Mouse (Mus musculus) inflammation-experienced regulatory T-cells, adult 6 months (primary cell): ENCODE results near the gene Ddx42. TPM values are rescaled to one million over a fixed set of nuclear protein-coding genes. Genes with fewer than 3 reads are reported as not detected.

ENCODE experiments used
- ATAC-seq: one replicate; pipeline ENCODE4 v1.8.0; 2017
- polyA plus RNA-seq, 3 experiments: library from polyadenylated mRNA; unstranded; fragments of 100-300 nt; shearing (Covaris generic); gene quantifications; one replicate each; pipeline ENCODE4 v1.2.1; 2017

Ddx42 gene
- polyA plus RNA-seq, 3 experiments from 2014 or later = 55.6 to 92.5 (median 83.3) TPM

DNA sequence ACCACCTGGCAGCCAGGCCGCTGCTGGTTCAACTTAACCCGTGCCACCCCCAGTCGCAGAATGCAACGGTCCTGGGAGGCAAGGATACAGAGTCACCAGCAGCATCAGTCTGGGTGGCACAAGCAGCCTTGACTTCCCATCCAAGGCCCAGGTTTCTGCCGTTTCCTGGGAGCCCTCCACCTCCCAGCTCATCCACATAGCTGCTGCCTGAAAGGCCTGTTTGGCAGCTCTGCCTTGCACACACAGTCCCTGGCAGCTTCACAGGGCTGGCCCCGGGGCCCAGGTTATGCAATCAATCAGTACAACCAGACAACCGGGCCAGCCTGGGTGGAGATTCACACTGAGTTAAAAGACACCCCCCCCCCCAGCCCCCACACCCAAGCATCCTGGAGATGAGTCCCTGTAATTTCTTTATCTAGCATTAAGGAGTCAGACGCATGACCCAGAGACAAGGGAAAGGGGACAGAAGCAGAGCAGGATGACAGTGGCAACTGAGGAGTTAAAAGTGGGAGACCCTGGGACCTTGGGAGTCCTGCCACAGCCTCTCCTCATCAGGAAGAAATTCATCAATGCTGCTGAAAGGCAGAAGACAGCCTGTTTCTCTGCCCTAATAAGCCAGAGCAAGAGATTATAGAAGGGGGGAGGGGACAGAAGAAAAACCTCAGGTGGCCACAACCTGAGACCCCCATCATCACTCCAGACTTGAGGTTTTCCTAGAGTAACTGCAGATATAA, 51.8 kb downstream of the Ddx42 start:
- no peak for ATAC-seq

DNA sequence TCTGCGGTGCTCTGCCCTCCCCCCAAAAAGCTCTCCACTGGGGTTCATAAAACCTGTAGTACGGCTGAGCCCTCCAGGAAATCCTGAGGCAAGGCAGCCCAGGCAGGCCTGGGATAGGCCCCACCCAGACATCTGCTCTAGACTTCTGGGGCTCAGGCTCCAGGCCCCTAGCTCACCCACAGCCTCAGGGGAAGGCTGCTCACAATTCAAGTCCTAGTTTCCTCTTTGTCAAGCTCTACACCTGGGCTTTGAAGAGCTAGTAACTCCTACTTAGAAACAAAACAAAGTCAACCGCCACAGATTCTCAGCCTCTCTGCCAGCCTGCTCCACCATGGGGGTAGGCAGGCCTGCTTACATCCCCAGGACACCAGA, 52.3 kb downstream of the Ddx42 start:
- ATAC-seq = no peak

DNA sequence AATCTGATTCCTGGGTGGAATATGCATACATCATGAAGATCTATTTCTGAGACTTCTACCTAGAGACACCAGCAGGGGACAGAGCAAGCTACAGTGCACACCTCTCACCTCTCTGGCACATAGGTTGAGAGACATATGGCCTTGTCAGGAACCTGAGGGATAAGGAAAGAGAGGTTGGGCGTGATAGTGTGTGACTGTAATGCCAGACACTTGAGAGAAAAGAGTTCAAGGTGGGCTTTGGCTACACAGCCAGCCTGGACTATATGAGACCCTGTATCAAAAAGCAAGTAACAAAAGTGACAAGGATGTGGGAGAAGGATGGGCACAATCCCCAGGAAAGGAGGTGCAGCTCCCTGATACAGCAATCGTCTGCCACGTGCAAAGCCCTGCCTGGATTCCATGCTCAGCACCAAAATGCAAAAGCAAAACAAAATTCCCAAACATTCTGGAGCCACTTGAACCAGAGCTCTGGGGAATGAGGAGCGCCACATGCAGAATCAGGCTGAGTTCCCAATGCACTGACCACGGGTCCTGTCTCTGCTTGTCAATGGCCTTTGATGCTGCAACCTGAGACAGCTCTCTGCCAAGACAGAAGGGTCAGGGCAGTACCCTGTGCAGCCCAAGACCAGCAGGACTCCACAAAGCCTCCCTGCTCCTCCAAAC, 54.5 kb downstream of the Ddx42 start:
- ATAC-seq = no peak

DNA sequence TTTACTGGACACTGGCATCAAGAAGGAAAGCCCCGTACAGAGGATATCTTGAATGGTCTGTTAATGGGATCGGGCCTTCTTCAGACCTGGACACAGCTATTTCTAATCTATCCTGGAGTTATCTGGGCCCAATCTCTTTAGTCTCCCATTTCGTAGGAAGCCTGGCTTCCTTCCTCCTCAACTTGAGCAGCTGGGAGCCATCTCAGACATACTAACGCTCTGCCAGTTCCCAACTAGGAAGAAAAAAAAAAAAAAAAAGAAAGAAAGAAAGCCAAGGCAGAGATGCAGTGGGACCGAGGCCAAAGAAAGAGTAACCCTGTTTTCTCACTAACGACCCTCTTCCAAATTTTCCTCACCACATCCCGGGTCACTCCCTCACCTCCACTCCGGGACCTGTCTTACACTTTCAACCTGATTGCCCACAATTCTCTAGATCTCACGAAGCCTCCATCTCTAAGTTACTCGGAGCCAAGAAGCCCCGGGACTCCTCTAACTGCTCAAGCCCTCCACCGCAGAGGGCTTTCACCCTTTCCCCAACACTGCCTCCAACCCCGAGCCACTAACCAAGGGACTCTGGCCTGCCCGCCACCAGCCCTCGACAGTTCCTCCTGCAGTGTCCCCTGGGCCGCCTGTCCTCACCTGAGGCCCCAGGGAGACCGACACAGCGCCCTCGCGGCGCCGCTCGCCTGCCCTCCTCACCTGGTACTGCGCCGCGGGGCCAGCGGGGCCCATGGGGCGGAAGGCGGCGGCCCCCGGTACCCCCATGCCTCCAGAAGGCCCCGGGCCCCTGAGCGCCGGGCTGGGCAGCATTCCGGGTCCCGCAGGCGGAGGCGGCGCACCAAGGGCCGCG, 55.3 kb downstream of the Ddx42 start:
- no peak for ATAC-seq

DNA sequence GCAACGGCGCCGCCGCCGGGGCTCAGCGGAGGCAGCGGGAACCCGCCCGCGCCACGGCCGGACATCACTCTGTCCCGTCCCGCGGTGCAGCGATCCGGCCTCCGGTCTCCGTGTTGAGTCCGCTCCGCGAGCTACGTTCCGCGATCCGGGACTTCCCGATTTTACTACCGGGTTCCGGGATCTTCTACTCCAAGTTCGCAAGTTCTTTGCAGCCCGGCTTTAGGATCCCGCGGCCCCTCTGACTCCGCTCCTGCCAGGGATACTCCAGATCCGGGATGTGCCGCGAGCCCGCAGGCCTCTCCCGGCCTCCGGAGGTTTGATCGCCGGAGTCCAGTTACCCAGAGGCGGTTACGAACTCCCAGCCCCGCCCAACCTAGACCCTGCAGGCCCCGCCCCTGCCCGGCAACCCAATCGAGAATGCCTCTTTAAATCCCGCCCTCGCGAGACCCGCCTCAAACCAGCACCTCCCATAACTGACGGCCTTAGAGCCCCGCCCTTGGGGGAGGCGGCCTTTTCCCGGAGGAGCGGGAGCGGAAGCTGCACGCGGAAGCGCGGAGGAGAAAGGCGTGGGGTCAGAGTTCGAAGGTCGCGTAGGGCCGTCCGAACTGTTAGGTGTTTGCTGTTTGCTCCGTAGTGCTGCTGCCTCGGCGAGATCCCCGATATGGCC, 56.1 kb downstream of the Ddx42 start, which contains the start of gene Smarcd2:
Gene Smarcd2 (minus strand): TSS at position 329 of the 667 bp plus-strand sequence.
- ATAC-seq = peak; percentile 86

DNA sequence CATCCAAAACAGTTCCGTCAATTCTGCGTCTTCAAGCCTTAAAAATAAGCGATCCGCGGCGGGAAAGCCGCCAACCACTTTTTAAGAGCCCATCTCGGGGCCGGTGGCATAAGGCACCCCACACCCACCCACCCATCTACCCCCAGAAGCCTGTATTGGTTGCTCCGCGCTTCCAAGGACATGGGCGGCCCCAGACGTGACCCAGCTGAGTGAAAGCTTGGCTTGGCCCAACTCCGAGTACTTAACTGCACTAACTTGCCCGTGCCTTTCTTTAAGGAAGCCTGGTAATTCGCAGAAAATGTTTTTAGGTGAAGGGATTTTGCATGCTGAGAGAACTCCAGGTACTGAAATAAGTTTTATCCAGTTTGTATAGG, 56.6 kb downstream of the Ddx42 start:
- ATAC-seq = no peak

DNA sequence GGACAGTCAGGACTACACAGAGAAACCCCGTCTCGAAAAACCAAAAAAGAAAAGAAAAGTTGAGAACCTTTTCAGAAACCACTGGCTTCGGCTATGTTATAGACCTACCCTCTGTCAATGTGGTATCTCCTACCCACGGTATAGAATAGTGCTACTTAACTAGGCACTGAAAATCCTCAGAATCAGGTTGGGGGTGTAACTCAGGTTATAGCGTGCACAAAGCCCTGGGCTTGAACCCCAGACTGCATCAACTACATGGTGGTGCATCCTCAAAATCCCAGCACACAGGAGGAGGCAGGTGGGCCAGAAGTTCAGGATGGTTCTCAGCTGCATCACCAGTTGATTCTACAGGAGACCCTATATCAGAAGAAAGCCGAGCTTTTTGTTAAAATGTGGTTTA, 57.1 kb downstream of the Ddx42 start:
- ATAC-seq = no peak

DNA sequence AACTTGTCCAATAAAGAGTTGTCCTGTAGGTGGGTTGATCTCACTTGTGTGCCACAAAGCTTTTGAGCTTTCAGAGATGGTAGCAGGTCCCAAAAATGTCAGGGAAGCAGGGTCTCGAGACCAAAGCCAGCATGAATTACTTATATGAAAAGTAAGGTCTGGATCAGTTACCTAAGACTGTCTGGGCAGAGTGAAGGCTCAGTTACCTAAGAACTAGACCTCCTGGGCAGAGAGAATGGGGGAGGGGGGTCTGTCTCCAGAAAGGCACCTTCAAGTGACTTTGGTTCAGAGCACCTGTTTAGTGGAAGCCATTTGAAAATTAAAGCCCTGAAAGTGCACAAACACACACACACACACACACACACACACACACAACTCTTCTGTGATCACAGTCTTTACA, 57.6 kb downstream of the Ddx42 start:
- ATAC-seq = no peak

DNA sequence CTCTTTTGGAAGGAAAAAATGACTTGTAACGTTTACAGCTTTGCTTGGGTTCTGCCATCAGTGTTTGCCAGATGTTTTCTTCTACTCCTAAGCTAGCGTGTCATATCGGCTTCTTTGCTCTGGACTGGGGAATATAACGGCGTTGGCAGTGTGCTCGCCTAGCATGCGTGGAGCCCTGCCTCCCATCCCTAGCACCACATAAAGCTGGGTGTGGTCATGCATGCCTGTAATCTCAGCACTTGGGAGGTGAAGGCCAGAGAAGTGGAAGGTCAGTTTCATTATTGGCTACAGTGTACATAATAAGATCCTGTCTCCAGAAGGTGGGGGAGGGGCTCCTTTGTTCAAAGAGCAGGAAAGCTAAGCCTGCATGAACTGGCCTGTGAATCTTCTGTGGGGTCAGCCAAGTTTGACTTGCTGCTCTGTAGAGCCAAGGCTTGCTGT, 58.3 kb downstream of the Ddx42 start:
- no peak for ATAC-seq

DNA sequence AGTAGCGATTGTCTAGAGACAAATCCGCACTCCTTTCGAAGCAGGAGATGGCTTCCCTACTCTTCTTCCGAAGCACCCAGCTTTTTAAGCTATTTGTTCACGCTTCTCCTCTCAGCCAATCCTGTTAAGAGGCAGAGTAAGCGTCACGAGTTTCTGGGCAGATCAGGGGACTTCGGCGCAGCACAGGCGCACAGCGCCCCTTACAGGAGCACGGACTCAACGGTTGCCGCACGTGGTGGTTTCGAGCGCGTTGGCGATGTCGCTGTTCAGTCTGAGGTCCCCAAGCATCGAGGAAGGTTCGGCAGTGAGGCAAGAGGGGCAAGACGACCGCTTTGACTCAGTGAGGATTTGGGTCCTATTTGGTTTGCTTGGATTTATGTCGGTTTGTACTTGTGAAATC, 59.7 kb downstream of the Ddx42 start, which contains the start of gene Tcam1:
Gene Tcam1 (plus strand): TSS at position 219 of the 400 bp plus-strand sequence.
- peak; percentile 87 for ATAC-seq

DNA sequence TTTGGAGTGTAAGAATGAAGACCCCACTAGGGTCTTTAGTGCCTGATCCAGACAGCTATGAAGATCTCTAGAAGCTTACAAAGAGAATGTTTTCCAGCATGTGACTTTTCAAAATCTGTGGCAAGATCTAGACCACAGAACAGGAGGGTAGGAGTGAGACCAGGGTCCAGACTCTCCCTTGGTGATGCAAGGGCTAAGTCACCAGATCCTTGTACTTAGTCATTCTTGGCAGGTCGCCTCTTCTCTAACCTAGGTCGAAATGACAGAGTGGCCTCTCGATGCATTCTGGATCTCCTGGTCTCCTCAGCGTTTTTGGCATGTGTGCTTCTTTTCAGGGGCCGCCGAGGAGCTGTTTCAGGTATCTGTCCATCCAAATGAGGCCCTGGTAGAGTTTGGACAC, 65.7 kb downstream of the Ddx42 start:
- ATAC-seq = no peak

DNA sequence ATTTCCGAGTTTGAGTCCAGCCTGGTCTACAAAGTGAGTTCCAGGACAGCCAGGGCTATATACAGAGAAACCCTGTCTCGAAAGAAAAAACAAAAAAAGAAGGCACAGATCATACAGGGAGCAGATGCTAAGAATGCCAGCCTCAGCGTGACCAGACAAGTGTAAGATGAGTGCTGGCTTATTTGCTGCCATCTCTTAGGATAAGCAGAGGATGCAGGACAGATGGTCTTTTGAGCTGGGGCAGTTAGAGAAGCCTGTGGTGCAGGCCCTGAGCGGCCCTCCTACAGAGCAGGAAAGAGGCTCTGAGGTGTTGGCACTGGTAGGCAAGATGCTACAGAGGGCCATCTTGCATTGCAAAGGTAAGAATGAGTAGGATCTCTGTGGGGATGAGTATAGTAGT, 66.6 kb downstream of the Ddx42 start:
- no peak for ATAC-seq

DNA sequence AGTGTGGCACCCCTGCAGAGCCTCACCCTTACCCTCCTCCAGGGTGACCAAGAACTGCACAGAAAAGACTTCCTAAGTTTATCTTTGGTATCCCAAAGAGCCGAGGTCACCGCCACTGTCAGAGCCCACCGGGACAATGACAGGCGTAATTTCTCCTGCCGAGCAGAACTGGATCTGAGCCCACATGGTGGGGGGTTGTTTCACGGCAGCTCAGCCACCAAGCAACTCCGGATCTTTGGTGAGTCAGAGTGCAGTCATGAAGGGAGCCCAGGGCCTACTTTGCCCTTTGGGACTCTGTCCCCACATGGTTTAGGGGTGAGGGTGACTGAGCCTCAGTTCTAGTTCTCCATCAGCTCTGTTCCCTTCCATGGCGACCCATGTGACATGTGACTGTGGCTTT, 67.4 kb downstream of the Ddx42 start:
- no peak for ATAC-seq

DNA sequence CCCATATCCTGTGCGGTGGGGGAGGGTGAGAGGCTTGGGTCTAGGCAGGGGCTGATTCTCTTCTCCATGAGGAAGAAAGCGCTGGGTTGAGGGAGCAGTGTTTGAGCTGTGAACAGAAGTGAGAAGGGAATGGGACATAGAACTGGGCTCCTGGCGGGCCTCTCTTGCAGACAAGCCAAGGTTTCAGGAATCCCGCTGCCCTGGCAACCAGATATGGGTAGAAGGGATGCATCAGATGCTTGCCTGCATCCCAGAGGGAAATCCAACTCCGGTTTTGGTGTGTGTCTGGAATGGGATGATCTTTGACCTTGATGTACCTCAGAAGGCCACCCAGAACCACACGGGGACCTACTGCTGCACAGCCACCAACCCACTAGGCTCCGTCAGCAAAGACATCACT, 69.5 kb downstream of the Ddx42 start:
- ATAC-seq = no peak

DNA sequence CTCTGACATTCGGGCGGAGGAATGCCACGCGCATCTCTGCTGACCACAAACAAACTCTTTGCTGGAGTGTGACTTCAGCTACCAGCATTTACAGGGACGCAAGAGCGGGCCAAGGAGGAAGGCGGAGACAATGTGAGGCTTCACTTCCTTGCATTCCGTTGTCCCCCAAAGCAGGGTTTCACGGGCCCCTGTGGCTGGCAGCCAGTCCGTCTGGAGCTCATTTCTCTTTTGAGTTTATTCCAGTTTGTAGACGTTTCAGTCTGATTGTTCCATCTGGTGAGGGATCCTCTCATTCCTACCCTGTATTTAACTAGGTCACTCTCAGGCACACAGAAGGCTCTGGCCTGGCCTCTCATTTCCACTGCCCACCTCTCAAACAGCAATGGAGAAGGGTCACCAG, 70.3 kb downstream of the Ddx42 start:
- ATAC-seq = no peak

DNA sequence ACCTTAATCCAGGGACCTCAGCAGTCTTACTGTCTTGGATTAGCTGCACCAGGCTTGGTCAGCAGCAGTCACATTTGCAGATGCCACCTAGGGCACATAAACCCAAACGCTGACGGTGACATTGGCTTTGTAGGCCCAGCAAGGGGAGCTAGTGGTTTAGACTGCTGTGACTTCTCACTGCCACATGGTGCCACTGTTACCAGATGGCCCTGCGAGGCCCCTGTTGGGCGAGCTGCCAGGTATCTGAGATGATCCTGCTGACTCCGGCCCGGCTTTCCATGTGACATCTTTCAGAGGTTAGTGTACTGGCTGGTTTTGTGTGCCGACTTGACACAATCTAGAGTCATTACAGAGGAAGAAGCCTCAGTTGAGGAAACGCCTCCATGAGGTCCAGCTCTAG, 72.6 kb downstream of the Ddx42 start:
- no peak for ATAC-seq

DNA sequence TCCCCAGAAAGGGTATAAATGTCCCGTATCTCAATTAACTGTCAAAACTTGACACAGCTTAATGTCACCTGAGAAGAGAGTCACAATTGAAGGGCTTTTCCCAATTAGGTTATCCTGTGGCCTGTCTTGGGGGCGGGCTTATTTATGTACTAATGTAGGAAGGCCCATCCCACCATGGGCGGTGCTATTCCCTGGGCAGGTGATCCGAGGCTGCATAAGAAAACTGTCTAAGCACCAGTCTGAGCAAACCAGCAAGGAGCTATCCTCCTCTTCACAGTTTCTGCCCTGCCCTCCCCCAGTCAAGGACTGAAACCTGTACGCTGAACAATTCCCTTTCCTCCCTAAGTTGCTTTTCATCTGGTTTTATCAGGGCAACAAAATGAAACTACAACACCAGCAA, 73.7 kb downstream of the Ddx42 start:
- ATAC-seq = no peak

DNA sequence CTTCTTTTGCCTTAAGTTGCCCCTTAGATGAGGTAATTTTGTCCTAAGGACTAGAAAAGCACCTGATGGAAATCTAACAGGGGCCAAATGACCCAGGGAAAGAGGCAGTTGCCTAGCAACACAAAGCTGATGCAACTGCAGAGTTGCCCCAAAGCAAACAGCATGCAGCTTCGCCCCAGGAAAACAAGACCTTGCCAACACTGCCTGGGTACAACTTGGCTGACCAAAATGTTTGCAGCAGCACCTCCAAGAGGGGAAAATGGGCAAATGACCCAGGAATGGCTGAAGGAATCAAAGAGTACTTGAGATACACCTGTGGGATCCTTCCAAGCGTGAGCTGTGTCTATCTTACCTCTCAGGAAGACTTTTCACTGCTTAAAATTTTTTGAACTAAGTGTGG, 75.1 kb downstream of the Ddx42 start:
- no peak for ATAC-seq
